Mouse (Mus musculus): Measurements from ENCODE around the gene Acads. TPM values are rescaled to one million over a fixed set of nuclear protein-coding genes. Genes with fewer than 3 reads are reported as not detected.
"Not testable (repeated sequence)": the region's sequence is repeated elsewhere in the genome, so short reads cannot be mapped to it uniquely, and the experiment has no call there.

The Acads gene
- polyA plus RNA-seq, 1 experiment from 2014 or later, result 21.6 TPM

- DNase-seq (ENCODE audit: low spot score, missing footprints), result no peak
- no peak overlapping the region for H3K4me3 ChIP-seq (ENCODE audit: low read depth, low read length)
- H3K36me3 ChIP-seq (ENCODE audit: control insufficient read depth, insufficient read depth, low read length), result peaks cover 3% of the 10 kb centered on the region
- peaks cover 2% of the 10 kb centered on the region; the same call in 1 of the 2 replicates for H3K4me1 ChIP-seq (ENCODE audit: control insufficient read depth, insufficient read depth, low read length)
- H3K9ac ChIP-seq (ENCODE audit: low read length), result no peak overlapping the region
- H3K4me2 ChIP-seq, result no peak overlapping the region
- no peak overlapping the region for H3K27ac ChIP-seq (ENCODE audit: low read depth, low read length)
- H3K27me3 ChIP-seq (ENCODE audit: control insufficient read depth, insufficient read depth, low read length), result no peaks in the 10 kb centered on the region
- 94% methylated on average over 13 of the region's 13 CpGs for WGBS
- H3K9me3 ChIP-seq (ENCODE audit: control insufficient read depth, low read length), result no peaks in the 10 kb centered on the region
- ATAC-seq (ENCODE audit: low FRiP score), result no peak
Observed at GRCm38 (mm10) chr5:115117467-115117866, 1.7 kb downstream of the Acads start.

GRCm38 (mm10) chr5:115116426-115116825 is 2.7 kb downstream of the Acads start:
- H3K4me2 ChIP-seq, result no peak overlapping the region
- peaks cover 3% of the 10 kb centered on the region for H3K36me3 ChIP-seq (ENCODE audit: control insufficient read depth, insufficient read depth, low read length)
- H3K27me3 ChIP-seq (ENCODE audit: control insufficient read depth, insufficient read depth, low read length), result no peaks in the 10 kb centered on the region
- DNase-seq (ENCODE audit: low spot score, missing footprints) (no peak), ATAC-seq (ENCODE audit: low FRiP score) (no peak)
- H3K4me3 ChIP-seq (ENCODE audit: low read depth, low read length), result no peak overlapping the region
- H3K4me1 ChIP-seq (ENCODE audit: control insufficient read depth, insufficient read depth, low read length), result peaks cover 2% of the 10 kb centered on the region; the same call in 1 of the 2 replicates
- no peak overlapping the region for H3K27ac ChIP-seq (ENCODE audit: low read depth, low read length)
- H3K9me3 ChIP-seq (ENCODE audit: control insufficient read depth, low read length), result no peaks in the 10 kb centered on the region
- H3K9ac ChIP-seq (ENCODE audit: low read length), result no peak overlapping the region
- 88% methylated on average over 3 of the region's 3 CpGs for WGBS

GRCm38 (mm10) chr5:115114501-115114900 is 4.6 kb downstream of the Acads start:
- Histone ChIP-seq H3K27me3 (ENCODE audit: control insufficient read depth, insufficient read depth, low read length) (no peaks in the 10 kb centered on the region), H3K4me1 (ENCODE audit: control insufficient read depth, insufficient read depth, low read length) (peaks cover 12% of the 10 kb centered on the region), H3K4me2 (no peak overlapping the region), H3K36me3 (ENCODE audit: control insufficient read depth, insufficient read depth, low read length) (peaks cover 5% of the 10 kb centered on the region), H3K4me3 (ENCODE audit: low read depth, low read length) (no peak overlapping the region), H3K27ac (ENCODE audit: low read depth, low read length) (no peak overlapping the region), H3K9me3 (ENCODE audit: control insufficient read depth, low read length) (no peaks in the 10 kb centered on the region), H3K9ac (ENCODE audit: low read length) (no peak overlapping the region)
- 97% methylated on average over 8 of the region's 8 CpGs for WGBS
- ATAC-seq (ENCODE audit: low FRiP score) (no peak), DNase-seq (ENCODE audit: low spot score, missing footprints) (no peak)

GRCm38 (mm10) chr5:115113244-115113643 is 5.9 kb downstream of the Acads start:
- Histone ChIP-seq H3K9me3 (ENCODE audit: control insufficient read depth, low read length) (no peaks in the 10 kb centered on the region), H3K4me1 (ENCODE audit: control insufficient read depth, insufficient read depth, low read length) (peaks cover 10% of the 10 kb centered on the region), H3K4me2 (no peak overlapping the region), H3K9ac (ENCODE audit: low read length) (no peak overlapping the region), H3K27me3 (ENCODE audit: control insufficient read depth, insufficient read depth, low read length) (no peaks in the 10 kb centered on the region), H3K27ac (ENCODE audit: low read depth, low read length) (no peak overlapping the region), H3K36me3 (ENCODE audit: control insufficient read depth, insufficient read depth, low read length) (peaks cover 5% of the 10 kb centered on the region), H3K4me3 (ENCODE audit: low read depth, low read length) (no peak overlapping the region)
- DNase-seq (ENCODE audit: low spot score, missing footprints) (no peak), ATAC-seq (ENCODE audit: low FRiP score) (no peak)
- 96% methylated on average over 12 of the region's 12 CpGs for WGBS

- Histone ChIP-seq H3K4me2 (no peak overlapping the region), H3K27me3 (ENCODE audit: control insufficient read depth, insufficient read depth, low read length) (no peaks in the 10 kb centered on the region), H3K4me3 (ENCODE audit: low read depth, low read length) (no peak overlapping the region), H3K4me1 (ENCODE audit: control insufficient read depth, insufficient read depth, low read length) (peaks cover 10% of the 10 kb centered on the region), H3K9ac (ENCODE audit: low read length) (no peak overlapping the region), H3K36me3 (ENCODE audit: control insufficient read depth, insufficient read depth, low read length) (peaks cover 2% of the 10 kb centered on the region; the same call in 1 of the 2 replicates), H3K27ac (ENCODE audit: low read depth, low read length) (no peak overlapping the region), H3K9me3 (ENCODE audit: control insufficient read depth, low read length) (no peaks in the 10 kb centered on the region)
- 96% methylated on average over 8 of the region's 8 CpGs for WGBS
- no peak for ATAC-seq (ENCODE audit: low FRiP score)
- no peak for DNase-seq (ENCODE audit: low spot score, missing footprints)
Observed at GRCm38 (mm10) chr5:115111156-115111555, 8.0 kb downstream of the Acads start.

GRCm38 (mm10) chr5:115103253-115103652 is 15.9 kb downstream of the Acads start:
- not testable (repeated sequence) for H3K36me3 ChIP-seq (ENCODE audit: control insufficient read depth, insufficient read depth, low read length); H3K27ac ChIP-seq (ENCODE audit: low read depth, low read length); DNase-seq (ENCODE audit: low spot score, missing footprints); ATAC-seq (ENCODE audit: low FRiP score); H3K9me3 ChIP-seq (ENCODE audit: control insufficient read depth, low read length); H3K4me1 ChIP-seq (ENCODE audit: control insufficient read depth, insufficient read depth, low read length); H3K9ac ChIP-seq (ENCODE audit: low read length); H3K4me3 ChIP-seq (ENCODE audit: low read depth, low read length); H3K27me3 ChIP-seq (ENCODE audit: control insufficient read depth, insufficient read depth, low read length); H3K4me2 ChIP-seq
- 98% methylated on average over 23 of the region's 23 CpGs for WGBS

- no peak overlapping the region for H3K9ac ChIP-seq (ENCODE audit: low read length)
- H3K27me3 ChIP-seq (ENCODE audit: control insufficient read depth, insufficient read depth, low read length), result no peaks in the 10 kb centered on the region
- ATAC-seq (ENCODE audit: low FRiP score) (no peak), DNase-seq (ENCODE audit: low spot score, missing footprints) (peak; percentile 72)
- no peak overlapping the region for H3K4me3 ChIP-seq (ENCODE audit: low read depth, low read length)
- WGBS, result 84% methylated on average over 2 of the region's 2 CpGs
- H3K9me3 ChIP-seq (ENCODE audit: control insufficient read depth, low read length), result no peaks in the 10 kb centered on the region
- no peak overlapping the region for H3K4me2 ChIP-seq
- H3K36me3 ChIP-seq (ENCODE audit: control insufficient read depth, insufficient read depth, low read length), result no peaks in the 10 kb centered on the region
- H3K4me1 ChIP-seq (ENCODE audit: control insufficient read depth, insufficient read depth, low read length), result no peaks in the 10 kb centered on the region
- H3K27ac ChIP-seq (ENCODE audit: low read depth, low read length), result no peak overlapping the region
Observed at GRCm38 (mm10) chr5:115102231-115102630, 16.9 kb downstream of the Acads start.

GRCm38 (mm10) chr5:115100473-115100872 is 18.7 kb downstream of the Acads start:
- ATAC-seq (ENCODE audit: low FRiP score) (no peak), DNase-seq (ENCODE audit: low spot score, missing footprints) (peak; percentile 78)
- no peaks in the 10 kb centered on the region for H3K9me3 ChIP-seq (ENCODE audit: control insufficient read depth, low read length)
- no peaks in the 10 kb centered on the region for H3K27me3 ChIP-seq (ENCODE audit: control insufficient read depth, insufficient read depth, low read length)
- H3K4me3 ChIP-seq (ENCODE audit: low read depth, low read length), result no peak overlapping the region
- no peak overlapping the region for H3K27ac ChIP-seq (ENCODE audit: low read depth, low read length)
- no peak overlapping the region for H3K9ac ChIP-seq (ENCODE audit: low read length)
- peaks cover 14% of the 10 kb centered on the region for H3K36me3 ChIP-seq (ENCODE audit: control insufficient read depth, insufficient read depth, low read length)
- H3K4me2 ChIP-seq, result no peak overlapping the region
- WGBS, result 89% methylated on average over 6 of the region's 6 CpGs
- H3K4me1 ChIP-seq (ENCODE audit: control insufficient read depth, insufficient read depth, low read length), result no peaks in the 10 kb centered on the region

- no peak for ATAC-seq (ENCODE audit: low FRiP score)
- Histone ChIP-seq H3K36me3 (ENCODE audit: control insufficient read depth, insufficient read depth, low read length) (peaks cover 18% of the 10 kb centered on the region), H3K27me3 (ENCODE audit: control insufficient read depth, insufficient read depth, low read length) (no peaks in the 10 kb centered on the region), H3K9me3 (ENCODE audit: control insufficient read depth, low read length) (no peaks in the 10 kb centered on the region), H3K9ac (ENCODE audit: low read length) (no peak overlapping the region), H3K4me2 (no peak overlapping the region), H3K27ac (ENCODE audit: low read depth, low read length) (no peak overlapping the region), H3K4me3 (ENCODE audit: low read depth, low read length) (no peak overlapping the region), H3K4me1 (ENCODE audit: control insufficient read depth, insufficient read depth, low read length) (no peaks in the 10 kb centered on the region)
- DNase-seq (ENCODE audit: low spot score, missing footprints), result no peak
- WGBS, result 92% methylated on average over 9 of the region's 9 CpGs
Observed at GRCm38 (mm10) chr5:115099991-115100390, 19.2 kb downstream of the Acads start.

- DNase-seq (ENCODE audit: low spot score, missing footprints) (peak; percentile 79), ATAC-seq (ENCODE audit: low FRiP score) (no peak)
- 86% methylated on average over 5 of the region's 5 CpGs for WGBS
- H3K4me3 ChIP-seq (ENCODE audit: low read depth, low read length), result no peak overlapping the region
- no peak overlapping the region for H3K27ac ChIP-seq (ENCODE audit: low read depth, low read length)
- no peaks in the 10 kb centered on the region for H3K4me1 ChIP-seq (ENCODE audit: control insufficient read depth, insufficient read depth, low read length)
- H3K9me3 ChIP-seq (ENCODE audit: control insufficient read depth, low read length), result no peaks in the 10 kb centered on the region
- H3K36me3 ChIP-seq (ENCODE audit: control insufficient read depth, insufficient read depth, low read length), result peaks cover 19% of the 10 kb centered on the region
- no peak overlapping the region for H3K9ac ChIP-seq (ENCODE audit: low read length)
- no peaks in the 10 kb centered on the region for H3K27me3 ChIP-seq (ENCODE audit: control insufficient read depth, insufficient read depth, low read length)
- no peak overlapping the region for H3K4me2 ChIP-seq
Observed at GRCm38 (mm10) chr5:115099530-115099929, 19.6 kb downstream of the Acads start.

All from midbrain, embryonic 11.5 days (tissue).